Comparison of ENCODE assay signal across 13 mouse cellular contexts in genomic region chr15:51574538-51575105, GRCm38 (mm10).
DNase-seq lines count a peak whose midpoint lies in the region; ATAC-seq lines count a peak whose summit lies in the region.
"Had no signal": no experiment of that assay in that cellular context is flagged by ENCODE, and none has a peak within 500 bp of the region (broad histone marks: within the 10 kb centered on the region; RNA-seq: fewer than 3 reads in every experiment).

No protein-coding gene starts in this region.

- ATAC-seq in frontal cortex, adult (ENCODE audit: low TSS enrichment) = peak; percentile 67; the same call in 1 of the 2 replicates
- ATAC-seq: activated CD4-positive, CD25-positive, alpha-beta regulatory T cell, adult 4 months had no signal

- DNase-seq in frontal cortex, postnatal 36 days (ENCODE audit: low spot score in 2 of 2) = no peak
- peak; percentile 59 for DNase-seq in NIH3T3 (ENCODE audit: low read depth)
- peak; percentile 26 to 35 for DNase-seq in heart, postnatal 10 days
- DNase-seq in lung, postnatal 10 days = peak; percentile 24
- no peak for DNase-seq in cerebellum, adult 9-11 months
- no peak for DNase-seq in right cerebral cortex, postnatal 36 days (ENCODE audit: low spot score in 2 of 2)
- no peak for DNase-seq in thymus, postnatal 10 days (ENCODE audit: low spot score in 2 of 2)
- DNase-seq: cerebellum, adult 11 months; gastrocnemius, postnatal 10 days; retina, postnatal 1 day; thymus, postnatal 25 days had no signal

- intact Hi-C loops in heart, postnatal 10 days (cut with DNase I) = no loop called here

Comparison
In these comparisons a context has a peak if more than half of its experiments do, and no peak if none do; other contexts are left out.
1. DNase-seq: peak in NIH3T3 (single experiment), heart, postnatal 10 days (2 of 2) and lung, postnatal 10 days (single experiment); none in frontal cortex, postnatal 36 days (0 of 2), cerebellum, adult 9-11 months (single experiment), right cerebral cortex, postnatal 36 days (0 of 2) and thymus, postnatal 10 days (0 of 2).